Mouse (Mus musculus): ENCODE data around the gene Gm28044.
"Not testable (repeated sequence)": the region's sequence is repeated elsewhere in the genome, so short reads cannot be mapped to it uniquely, and the experiment has no call there.

Gm28044 gene

DNA sequence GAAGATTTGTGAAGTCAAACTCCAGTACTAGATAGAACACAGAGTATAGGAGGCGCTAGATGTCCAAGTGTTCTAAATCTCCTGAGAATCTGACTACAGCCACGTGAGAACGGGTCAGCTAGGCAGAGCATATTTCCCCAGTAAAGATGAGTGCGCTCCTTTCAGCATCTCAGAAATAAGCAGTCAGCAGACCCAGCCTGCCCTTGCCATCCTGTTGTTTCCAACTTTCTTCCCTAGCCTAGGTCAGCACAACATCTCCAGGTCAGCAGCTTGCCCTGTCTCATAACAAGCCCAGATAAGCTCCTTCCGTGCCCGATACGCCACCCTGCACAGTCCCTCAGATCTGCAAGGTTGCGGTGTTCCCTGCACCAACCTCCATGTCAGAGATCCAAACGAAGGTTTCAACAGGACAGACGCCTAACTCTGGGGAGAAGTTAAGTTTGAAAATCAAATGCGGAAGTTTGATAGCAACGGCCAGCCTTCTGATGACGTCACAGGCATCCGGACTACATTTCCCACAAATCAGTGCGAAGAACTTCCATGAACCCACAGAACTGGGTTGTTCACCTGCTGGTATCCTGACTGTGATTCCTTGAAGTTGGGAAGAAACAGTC lies at the start of gene Gm28044, which contains the start of gene Zfp953:
Gene Gm28044 (minus strand): TSS at position 406 of the 614 bp plus-strand sequence.
Gene Zfp953 (minus strand): TSS at position 475 of the 614 bp plus-strand sequence.
- peak; percentile 90 for ATAC-seq (ENCODE audit: insufficient number of reproducible peaks, low FRiP score, low TSS enrichment)

DNA sequence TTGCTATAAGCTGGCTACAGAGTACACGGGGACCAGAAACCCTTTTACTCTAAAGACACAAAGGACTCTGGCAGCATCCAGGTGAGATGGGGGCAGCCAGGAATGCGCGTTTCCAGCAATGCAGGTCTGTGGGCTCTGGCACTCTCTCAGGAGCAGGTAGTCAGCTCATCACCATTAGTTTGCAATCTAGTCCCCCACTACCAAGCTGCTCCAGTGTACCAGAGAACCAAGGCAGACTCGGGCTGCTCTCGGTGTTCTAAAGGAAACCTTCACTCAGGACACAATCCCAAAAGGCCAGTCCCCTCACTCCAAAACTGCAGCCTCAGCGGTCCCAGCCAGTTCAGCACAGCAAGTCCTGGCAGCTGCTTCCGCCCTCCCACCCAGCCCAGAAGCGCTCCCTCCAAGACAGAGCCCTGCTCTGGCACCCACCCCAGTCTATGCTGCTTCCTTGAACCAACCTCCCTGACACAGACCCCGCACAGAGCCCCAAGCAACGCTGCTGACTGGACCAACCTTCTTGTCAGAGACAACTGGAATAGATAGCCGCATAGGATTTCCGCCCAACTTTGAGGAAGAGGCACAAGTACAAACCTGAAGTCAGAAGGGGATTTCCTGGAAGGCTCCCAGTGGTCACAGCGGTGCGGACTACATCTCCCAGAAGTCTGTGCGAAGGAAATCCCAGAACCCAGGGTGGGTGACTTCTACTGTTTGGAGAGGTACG lies 39.0 kb upstream of the Gm28044 start, which contains the start of gene Zfp429:
Gene Zfp429 (minus strand): TSS at position 637 of the 721 bp plus-strand sequence.
- peak; percentile 96 for ATAC-seq (ENCODE audit: insufficient number of reproducible peaks, low FRiP score, low TSS enrichment)

DNA sequence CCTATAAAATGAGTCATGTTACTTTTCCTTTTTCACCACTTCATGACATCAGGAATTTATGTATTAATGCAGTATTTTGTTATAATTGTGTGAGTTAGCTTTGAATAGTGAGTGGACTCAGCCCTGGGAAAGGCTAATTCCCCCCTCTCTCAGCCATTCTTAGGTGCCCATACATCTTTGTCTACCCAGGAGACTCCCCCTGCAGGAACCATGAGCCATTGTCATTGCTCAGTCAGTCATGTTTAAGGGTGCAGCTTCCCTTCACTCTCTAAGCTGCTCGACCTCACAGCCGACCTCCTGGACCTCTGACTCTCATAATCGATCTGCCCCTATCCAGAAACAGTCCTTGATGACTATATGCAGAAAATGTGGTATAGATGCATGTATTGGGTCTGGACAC lies 15.9 kb upstream of the Gm28044 start:
- ATAC-seq (ENCODE audit: insufficient number of reproducible peaks, low FRiP score, low TSS enrichment), result not testable (repeated sequence)

DNA sequence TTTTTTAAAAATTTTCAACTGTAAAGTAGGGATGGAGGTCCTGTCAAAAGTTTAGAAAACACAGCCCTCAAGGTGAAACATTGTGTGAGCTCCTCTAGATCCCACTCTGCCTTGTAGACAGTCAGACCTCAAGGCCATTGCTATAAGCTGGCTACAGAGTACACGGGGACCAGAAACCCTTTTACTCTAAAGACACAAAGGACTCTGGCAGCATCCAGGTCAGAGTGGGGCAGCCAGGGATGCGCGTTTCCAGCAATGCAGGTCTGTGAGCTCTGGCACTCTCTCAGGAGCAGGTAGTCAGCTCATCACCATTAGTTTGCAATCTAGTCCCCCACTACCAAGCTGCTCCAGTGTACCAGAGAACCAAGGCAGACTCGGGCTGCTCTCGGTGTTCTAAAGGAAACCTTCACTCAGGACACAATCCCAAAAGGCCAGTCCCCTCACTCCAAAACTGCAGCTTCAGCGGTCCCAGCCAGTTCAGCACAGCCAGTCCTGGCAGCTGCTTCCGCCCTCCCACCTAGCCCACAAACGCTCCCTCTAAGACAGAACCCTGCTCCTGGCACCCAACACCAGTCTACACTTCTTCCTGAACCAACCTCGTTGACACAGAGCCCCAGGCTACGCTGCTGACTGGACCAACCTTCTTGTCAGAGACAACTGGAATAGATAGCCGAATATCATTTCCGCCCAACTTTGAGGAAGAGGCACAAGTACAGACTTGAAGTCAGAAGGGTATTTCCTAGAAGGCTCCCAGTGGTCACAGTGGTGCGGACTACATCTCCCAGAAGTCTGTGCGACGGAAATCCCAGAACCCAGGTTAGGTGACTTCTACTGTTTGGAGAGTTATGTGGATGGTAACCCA lies 14.9 kb upstream of the Gm28044 start, which contains the start of the genes Gm28041 and Zfp456:
Gene Gm28041 (minus strand): TSS at position 684 of the 862 bp plus-strand sequence.
Gene Zfp456 (minus strand): TSS at position 761 of the 862 bp plus-strand sequence.
- ATAC-seq (ENCODE audit: insufficient number of reproducible peaks, low FRiP score, low TSS enrichment), result peak; percentile 79

DNA sequence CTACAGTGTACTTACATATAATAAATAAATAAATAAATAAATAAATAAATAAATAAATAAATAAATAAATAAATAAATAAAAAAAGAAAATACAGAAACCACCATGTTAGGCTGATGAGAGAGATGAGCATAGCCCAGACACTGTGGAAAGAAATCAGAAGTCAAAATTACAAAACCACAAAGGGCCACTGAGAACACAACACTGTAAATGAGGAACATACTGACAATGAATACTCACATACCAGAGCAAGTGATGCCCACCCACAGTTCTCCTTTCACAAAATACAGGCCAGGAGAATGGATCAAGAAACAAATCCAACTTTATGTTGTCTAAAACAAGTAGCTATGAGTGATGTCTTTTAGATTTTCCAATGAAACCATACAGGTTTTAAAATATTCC lies 8.5 kb downstream of the Gm28044 start:
- ATAC-seq (ENCODE audit: insufficient number of reproducible peaks, low FRiP score, low TSS enrichment), result no peak

GRCm38 (mm10) chr13:67343422-67343821 lies 16.9 kb downstream of the Gm28044 start:
- ATAC-seq (ENCODE audit: insufficient number of reproducible peaks, low FRiP score, low TSS enrichment), result no peak

GRCm38 (mm10) chr13:67332877-67333276 lies 27.5 kb downstream of the Gm28044 start:
- 0 out of 2 replicates have a peak, but pooled peaks have one; percentile 11 for ATAC-seq (ENCODE audit: insufficient number of reproducible peaks, low FRiP score, low TSS enrichment)

DNA sequence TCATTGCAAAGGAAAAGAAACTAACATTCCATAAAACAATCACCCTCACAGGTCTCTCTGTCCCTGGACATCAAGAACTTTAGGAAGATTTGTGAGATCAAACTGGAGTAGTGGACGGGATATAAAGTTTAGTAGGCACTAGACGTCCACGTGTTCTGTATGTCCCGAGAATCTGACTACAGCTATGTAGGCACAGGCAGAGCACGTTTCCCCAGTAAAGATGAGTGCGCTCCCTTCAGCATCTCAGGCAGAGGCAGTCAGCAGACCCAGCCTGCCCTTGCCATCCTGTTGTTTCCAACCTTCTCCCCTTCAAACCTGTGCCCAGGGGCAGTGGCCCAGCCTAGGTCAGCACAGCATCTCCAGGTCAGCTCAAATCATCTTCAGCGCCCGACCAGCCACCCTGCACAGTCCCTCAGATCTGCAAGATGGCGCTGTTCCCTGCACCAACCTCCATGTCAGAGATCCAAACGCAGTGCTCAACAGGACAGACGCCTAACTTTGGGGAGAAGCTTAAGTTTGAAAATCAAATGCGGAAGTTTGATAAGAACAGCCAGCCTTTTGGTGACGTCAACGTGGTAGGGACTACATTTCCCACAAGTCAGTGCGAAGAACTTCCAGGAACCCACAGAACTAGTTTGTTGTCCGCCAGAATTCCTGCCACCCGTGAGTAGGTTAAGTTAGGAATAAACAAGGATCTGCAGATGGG lies 28.2 kb downstream of the Gm28044 start, which contains the start of gene Zfp595:
Gene Zfp595 (minus strand): TSS at position 552 of the 706 bp plus-strand sequence.
- peak; percentile 94 for ATAC-seq (ENCODE audit: insufficient number of reproducible peaks, low FRiP score, low TSS enrichment)

DNA sequence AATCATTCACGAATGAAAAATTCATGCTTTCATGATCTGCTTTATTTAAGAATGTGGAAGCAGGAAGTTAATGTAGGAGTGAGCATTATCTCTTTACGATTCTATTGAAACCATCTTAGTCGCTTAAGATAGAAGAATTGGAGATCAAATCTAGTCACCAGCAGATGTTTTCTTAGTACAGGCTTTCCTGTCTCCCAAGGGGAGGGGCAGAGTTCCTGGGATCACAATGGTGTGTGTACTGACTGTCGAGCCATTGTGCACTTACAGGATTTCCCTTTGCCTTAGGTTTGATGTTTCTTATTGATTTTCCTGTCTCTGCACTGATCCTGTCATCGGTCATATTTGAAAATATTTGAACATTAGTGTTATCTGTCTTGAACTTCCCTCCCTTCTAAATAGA lies 53.6 kb downstream of the Gm28044 start:
- 0 out of 2 replicates have a peak, but pooled peaks have one; percentile 11 for ATAC-seq (ENCODE audit: insufficient number of reproducible peaks, low FRiP score, low TSS enrichment)

DNA sequence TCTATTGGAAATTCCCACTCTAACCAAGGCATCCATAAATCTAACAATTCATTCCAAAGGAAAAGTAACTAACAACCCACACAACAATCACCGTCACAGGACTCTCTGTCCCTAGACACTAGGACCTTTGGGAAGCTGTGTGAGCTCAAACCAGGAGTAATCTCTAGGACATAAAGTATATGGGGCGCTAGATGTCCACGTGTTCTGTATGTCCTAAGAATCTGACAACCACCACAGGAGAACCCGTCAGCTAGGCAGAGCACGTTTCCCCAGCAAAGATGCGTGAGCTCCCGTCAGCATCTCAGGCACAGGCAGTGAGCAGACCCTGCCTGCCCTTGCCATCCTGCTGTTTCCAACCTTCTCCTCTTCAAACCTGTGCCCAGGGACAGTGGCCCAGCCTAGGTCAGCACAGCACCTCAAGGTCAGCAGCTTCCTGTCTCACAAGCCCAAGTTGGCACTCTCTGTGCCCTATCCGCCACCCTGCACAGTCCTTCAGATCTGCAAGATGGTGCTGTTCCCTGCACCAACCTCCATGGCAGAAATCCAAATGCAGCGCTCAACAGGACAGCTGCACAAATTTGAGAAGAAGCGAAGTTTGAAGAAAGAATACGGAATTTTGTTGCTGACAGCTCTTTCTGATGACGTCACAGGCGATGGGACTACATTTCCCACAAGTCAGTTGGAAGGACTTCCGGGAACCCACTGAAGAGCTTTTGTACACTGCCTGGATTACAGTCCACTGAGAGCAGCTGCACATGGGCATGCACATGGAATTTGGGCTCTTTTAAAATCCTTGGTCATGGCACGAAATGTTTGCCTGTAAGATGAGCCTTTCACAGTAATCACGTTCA lies 54.3 kb downstream of the Gm28044 start, which contains the start of gene Zfp457:
Gene Zfp457 (minus strand): TSS at position 664 of the 851 bp plus-strand sequence.
- peak; percentile 97 for ATAC-seq (ENCODE audit: insufficient number of reproducible peaks, low FRiP score, low TSS enrichment)

- ATAC-seq (ENCODE audit: insufficient number of reproducible peaks, low FRiP score, low TSS enrichment), result no peak
Measured at GRCm38 (mm10) chr13:67278314-67278713, 82.0 kb downstream of the Gm28044 start, which contains the start of gene Zfp458. Gene Zfp458, minus strand, starts transcription at chr13:67278466.

DNA sequence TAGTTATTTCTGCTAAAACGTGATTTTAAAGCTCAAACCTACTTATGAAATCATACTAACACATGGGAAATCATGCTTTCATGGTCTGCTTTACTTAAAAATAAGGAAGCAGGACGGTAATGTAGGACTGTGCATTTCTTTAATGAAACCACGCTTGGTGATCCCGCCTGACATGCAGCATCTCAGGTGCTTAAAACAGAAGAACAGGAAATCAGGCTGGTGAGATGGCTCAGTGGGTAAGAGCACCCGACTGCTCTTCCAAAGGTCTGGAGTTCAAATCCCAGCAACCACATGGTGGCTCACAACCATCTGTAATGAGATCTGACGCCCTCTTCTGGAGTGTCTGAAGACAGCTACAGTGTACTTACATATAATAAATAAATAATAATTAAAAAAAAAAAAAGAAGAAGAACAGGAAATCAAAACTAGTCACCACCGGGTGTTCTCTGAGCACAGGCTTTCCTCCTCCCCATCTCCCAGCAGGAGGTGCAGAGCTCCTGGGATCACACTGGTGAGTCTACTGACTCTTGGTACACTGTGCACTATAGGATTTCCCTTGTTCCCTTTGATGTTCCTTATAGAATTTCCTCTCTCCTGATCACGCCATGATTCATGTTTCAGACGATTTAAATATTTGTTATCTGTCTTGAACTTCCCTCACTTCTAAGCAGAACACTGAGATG lies 90.8 kb downstream of the Gm28044 start:
- peak; percentile 49; the same call in 1 of the 2 replicates for ATAC-seq (ENCODE audit: insufficient number of reproducible peaks, low FRiP score, low TSS enrichment)

DNA sequence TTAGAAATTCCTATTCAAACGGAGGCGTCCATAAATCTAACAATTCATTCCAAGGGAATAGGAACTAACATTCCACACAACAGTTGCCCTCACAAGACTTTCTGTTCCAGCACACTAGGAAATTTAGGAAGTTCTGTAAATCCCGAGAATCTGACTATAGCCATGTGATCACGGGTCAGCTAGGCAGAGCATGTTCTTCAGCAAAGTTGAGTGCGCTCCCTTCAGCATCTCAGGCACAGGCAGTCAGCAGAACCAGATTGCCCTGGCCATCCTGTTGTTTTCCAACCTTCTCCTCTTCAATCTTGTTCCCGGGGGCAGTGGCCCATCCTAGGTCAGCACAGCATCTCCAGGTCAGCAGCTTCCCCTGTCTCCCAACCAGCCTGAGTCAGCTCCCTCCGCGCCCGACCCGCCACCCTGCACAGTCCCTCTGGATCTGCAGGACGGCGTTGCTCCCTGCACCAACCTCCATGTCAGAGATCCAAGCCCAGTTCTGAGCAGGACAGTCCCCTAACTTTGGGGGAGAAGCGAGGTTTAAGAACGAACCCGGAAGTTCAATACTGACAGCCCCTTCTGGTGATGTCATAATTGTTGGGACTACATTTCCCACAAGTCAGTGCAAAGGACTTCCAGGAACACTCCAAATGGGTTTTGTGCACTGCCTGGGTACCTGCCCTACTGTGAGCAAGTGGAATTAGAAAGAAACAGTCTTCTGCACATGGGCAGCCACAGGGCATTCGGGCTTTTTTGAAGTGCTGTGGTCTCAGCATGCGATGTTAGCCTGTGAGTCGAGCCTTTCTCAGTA lies 91.6 kb downstream of the Gm28044 start:
- ATAC-seq (ENCODE audit: insufficient number of reproducible peaks, low FRiP score, low TSS enrichment), result peak; percentile 100
